Mouse (Mus musculus): ENCODE measurements at regions not wholly inside any gene's neighbourhood (a gene's known extent, or its start where the extent isn't known, plus 50 kb on each side); places are given as distances from the start of the nearest gene placed in this dataset.

DNA sequence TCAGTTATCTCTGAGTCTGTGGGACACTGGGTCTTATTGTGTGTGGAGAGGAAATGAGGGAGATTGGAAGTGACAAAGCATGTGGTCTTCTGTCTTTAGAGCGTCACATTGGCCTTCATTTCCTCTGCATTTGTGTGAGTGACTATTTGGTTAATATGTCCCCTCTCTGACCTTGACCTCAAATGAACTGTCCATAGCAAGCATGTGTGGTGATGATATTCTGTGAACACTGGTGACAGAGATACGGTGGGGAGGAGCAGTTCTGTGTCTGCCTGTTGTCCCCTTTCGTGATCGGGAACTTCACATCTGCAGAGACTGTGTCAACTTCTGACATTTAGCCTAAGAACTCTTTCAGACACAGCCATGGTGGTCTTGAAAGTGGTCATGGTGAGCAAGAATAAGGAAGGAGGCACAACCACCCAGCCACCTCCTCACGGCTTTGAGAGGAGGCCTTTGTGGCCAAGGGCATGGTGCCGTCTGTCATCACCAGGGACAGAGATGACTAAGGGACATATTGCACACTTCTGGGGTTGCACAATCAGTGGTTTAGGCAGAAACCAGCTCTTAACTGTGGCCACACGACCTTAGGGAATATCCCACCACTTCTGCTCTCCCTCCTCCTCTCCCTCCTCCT lies 79.2 kb upstream of the Sulf2 start:
- DNase-seq (ENCODE audit: low read depth, low spot score), result no peak
- no peaks in the 10 kb centered on the region for H3K9me3 ChIP-seq (ENCODE audit: control insufficient read depth, insufficient read depth, low read depth, low read length)
- H3K4me1 ChIP-seq (ENCODE audit: control insufficient read depth in 2 of 2, insufficient read depth in 2 of 2, low read length in 2 of 2, poor library complexity in 1 of 2), result peaks cover 4 to 9% of the 10 kb centered on the region in 2 experiments; a peak in 1 of 4 replicates
- H3K27ac ChIP-seq (ENCODE audit: insufficient read depth, low read depth, low read length, poor library complexity, severe bottlenecking), result no peak overlapping the region
- no peak overlapping the region for H3K4me3 ChIP-seq (ENCODE audit: insufficient read depth in 1 of 2, low read depth in 1 of 2, low read length in 2 of 2, poor library complexity in 1 of 2, severe bottlenecking in 1 of 2)
- TF ChIP-seq MAFK (IDR thresholded peaks at IDR 0.05; ENCODE audit: insufficient read depth, low read depth, low read length), result no peak
- TF ChIP-seq ZC3H11A (IDR thresholded peaks at IDR 0.05; ENCODE audit: borderline replicate concordance, low read depth, low read length), result no peak
- no peak for TF ChIP-seq ZNF384 (IDR thresholded peaks at IDR 0.05; ENCODE audit: low read depth, low read length)
- no peak for TF ChIP-seq CHD2 (IDR thresholded peaks at IDR 0.05; ENCODE audit: low read depth, low read length)
- no peak for TF ChIP-seq HCFC1 (IDR thresholded peaks at IDR 0.05; ENCODE audit: borderline replicate concordance, insufficient read depth, low read length)
- in situ Hi-C loops (cut with MboI; ENCODE audit: low sequenced_read_pairs in 2 of 2, unreplicated experiment in 2 of 2), result no loop called here
- no peak overlapping the region for H3K9ac ChIP-seq (ENCODE audit: insufficient read depth, low read depth, low read length, poor library complexity, severe bottlenecking)
- H3K36me3 ChIP-seq (ENCODE audit: control insufficient read depth, insufficient read depth, low read length, poor library complexity, severe bottlenecking), result no peaks in the 10 kb centered on the region

DNA sequence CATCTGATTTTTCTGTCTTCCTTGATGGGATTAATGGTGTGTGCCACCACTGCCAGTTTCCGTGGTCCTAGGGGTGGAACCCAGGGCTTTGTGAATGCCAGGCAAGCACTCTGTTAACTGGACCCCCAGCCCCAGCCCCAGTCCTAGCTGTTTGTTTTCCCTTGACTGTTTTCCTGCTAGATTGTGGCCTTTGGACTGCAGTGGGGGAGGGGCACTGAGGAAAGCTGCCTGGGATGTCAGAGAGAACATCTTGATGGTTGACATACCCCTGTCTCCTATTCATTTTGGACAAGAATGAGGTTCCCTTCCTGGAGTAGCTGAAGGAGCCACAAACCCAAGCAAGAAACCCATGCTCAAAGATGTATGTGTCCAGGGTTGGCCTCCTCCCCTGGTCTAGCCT lies 77.8 kb upstream of the Sulf2 start:
- no peaks in the 10 kb centered on the region for H3K9me3 ChIP-seq (ENCODE audit: control insufficient read depth, insufficient read depth, low read depth, low read length)
- no peak overlapping the region for H3K4me3 ChIP-seq (ENCODE audit: insufficient read depth in 1 of 2, low read depth in 1 of 2, low read length in 2 of 2, poor library complexity in 1 of 2, severe bottlenecking in 1 of 2)
- TF ChIP-seq CHD2 (IDR thresholded peaks at IDR 0.05; ENCODE audit: low read depth, low read length) (no peak), ZNF384 (IDR thresholded peaks at IDR 0.05; ENCODE audit: low read depth, low read length) (no peak), MAFK (IDR thresholded peaks at IDR 0.05; ENCODE audit: insufficient read depth, low read depth, low read length) (no peak), ZC3H11A (IDR thresholded peaks at IDR 0.05; ENCODE audit: borderline replicate concordance, low read depth, low read length) (no peak), HCFC1 (IDR thresholded peaks at IDR 0.05; ENCODE audit: borderline replicate concordance, insufficient read depth, low read length) (no peak)
- H3K27ac ChIP-seq (ENCODE audit: insufficient read depth, low read depth, low read length, poor library complexity, severe bottlenecking), result no peak overlapping the region
- H3K9ac ChIP-seq (ENCODE audit: insufficient read depth, low read depth, low read length, poor library complexity, severe bottlenecking), result no peak overlapping the region
- no peaks in the 10 kb centered on the region for H3K36me3 ChIP-seq (ENCODE audit: control insufficient read depth, insufficient read depth, low read length, poor library complexity, severe bottlenecking)
- peaks cover 4 to 9% of the 10 kb centered on the region in 2 experiments; a peak in 1 of 4 replicates for H3K4me1 ChIP-seq (ENCODE audit: control insufficient read depth in 2 of 2, insufficient read depth in 2 of 2, low read length in 2 of 2, poor library complexity in 1 of 2)
- DNase-seq (ENCODE audit: low read depth, low spot score), result no peak
- in situ Hi-C loops (cut with MboI; ENCODE audit: low sequenced_read_pairs in 2 of 2, unreplicated experiment in 2 of 2), result no loop called here

DNA sequence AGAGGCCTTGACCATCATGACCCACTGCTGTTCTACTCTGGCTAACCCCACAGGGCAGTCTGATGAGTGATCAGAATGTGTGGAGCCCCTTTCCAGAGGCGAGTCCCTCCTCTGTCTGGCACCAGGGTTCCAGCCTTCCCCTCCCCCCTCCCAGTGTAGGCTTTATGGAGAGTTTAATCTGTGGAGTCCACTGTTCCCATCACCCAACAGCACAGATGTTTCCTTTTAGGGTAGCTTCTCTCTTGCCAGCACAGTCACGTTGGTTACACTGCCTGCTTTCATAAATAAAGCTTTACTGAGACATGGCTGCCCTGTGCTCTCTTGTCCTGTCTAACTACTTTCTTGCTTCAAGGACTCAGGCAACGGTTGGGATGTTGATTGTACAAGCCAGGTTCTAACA lies 76.9 kb upstream of the Sulf2 start:
- Histone ChIP-seq H3K9ac (ENCODE audit: insufficient read depth, low read depth, low read length, poor library complexity, severe bottlenecking) (no peak overlapping the region), H3K9me3 (ENCODE audit: control insufficient read depth, insufficient read depth, low read depth, low read length) (no peaks in the 10 kb centered on the region), H3K4me3 (ENCODE audit: insufficient read depth in 1 of 2, low read depth in 1 of 2, low read length in 2 of 2, poor library complexity in 1 of 2, severe bottlenecking in 1 of 2) (no peak overlapping the region), H3K4me1 (ENCODE audit: control insufficient read depth in 2 of 2, insufficient read depth in 2 of 2, low read length in 2 of 2, poor library complexity in 1 of 2) (peaks cover 2 to 5% of the 10 kb centered on the region in 2 experiments; a peak in 1 of 4 replicates), H3K27ac (ENCODE audit: insufficient read depth, low read depth, low read length, poor library complexity, severe bottlenecking) (no peak overlapping the region), H3K36me3 (ENCODE audit: control insufficient read depth, insufficient read depth, low read length, poor library complexity, severe bottlenecking) (no peaks in the 10 kb centered on the region)
- no peak for DNase-seq (ENCODE audit: low read depth, low spot score)
- in situ Hi-C loops (cut with MboI; ENCODE audit: low sequenced_read_pairs in 2 of 2, unreplicated experiment in 2 of 2), result no loop called here
- TF ChIP-seq MAFK (IDR thresholded peaks at IDR 0.05; ENCODE audit: insufficient read depth, low read depth, low read length) (no peak), ZNF384 (IDR thresholded peaks at IDR 0.05; ENCODE audit: low read depth, low read length) (no peak), ZC3H11A (IDR thresholded peaks at IDR 0.05; ENCODE audit: borderline replicate concordance, low read depth, low read length) (no peak), HCFC1 (IDR thresholded peaks at IDR 0.05; ENCODE audit: borderline replicate concordance, insufficient read depth, low read length) (no peak), CHD2 (IDR thresholded peaks at IDR 0.05; ENCODE audit: low read depth, low read length) (no peak)

DNA sequence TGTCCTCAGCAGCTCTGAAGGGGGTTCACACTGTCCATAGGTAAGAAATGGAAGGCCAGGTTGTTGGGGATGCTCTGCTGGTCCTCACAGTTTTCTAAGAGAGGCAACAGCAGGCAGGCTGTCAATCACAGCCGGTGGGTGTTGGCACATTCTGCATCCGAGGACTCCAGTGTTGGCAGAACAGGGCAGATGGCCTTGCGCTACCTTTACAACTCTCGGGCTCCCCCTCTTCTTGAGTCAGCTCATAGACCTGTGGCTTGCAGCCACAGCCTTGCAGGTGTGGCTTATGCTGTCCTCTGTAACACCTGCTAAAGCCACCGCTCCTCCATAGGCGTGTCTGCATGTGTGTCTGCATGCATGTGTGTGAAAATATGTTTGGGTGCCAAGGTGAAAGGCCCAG lies 75.2 kb upstream of the Sulf2 start:
- no peaks in the 10 kb centered on the region for H3K9me3 ChIP-seq (ENCODE audit: control insufficient read depth, insufficient read depth, low read depth, low read length)
- H3K4me1 ChIP-seq (ENCODE audit: control insufficient read depth in 2 of 2, insufficient read depth in 2 of 2, low read length in 2 of 2, poor library complexity in 1 of 2), result peaks cover 1 to 11% of the 10 kb centered on the region in 2 experiments; a peak in 1 of 4 replicates
- no peak overlapping the region for H3K4me3 ChIP-seq (ENCODE audit: insufficient read depth in 1 of 2, low read depth in 1 of 2, low read length in 2 of 2, poor library complexity in 1 of 2, severe bottlenecking in 1 of 2)
- H3K36me3 ChIP-seq (ENCODE audit: control insufficient read depth, insufficient read depth, low read length, poor library complexity, severe bottlenecking), result no peaks in the 10 kb centered on the region
- H3K27ac ChIP-seq (ENCODE audit: insufficient read depth, low read depth, low read length, poor library complexity, severe bottlenecking), result no peak overlapping the region
- TF ChIP-seq ZNF384 (IDR thresholded peaks at IDR 0.05; ENCODE audit: low read depth, low read length) (no peak), ZC3H11A (IDR thresholded peaks at IDR 0.05; ENCODE audit: borderline replicate concordance, low read depth, low read length) (no peak), HCFC1 (IDR thresholded peaks at IDR 0.05; ENCODE audit: borderline replicate concordance, insufficient read depth, low read length) (no peak)
- in situ Hi-C loops (cut with MboI; ENCODE audit: low sequenced_read_pairs in 2 of 2, unreplicated experiment in 2 of 2), result no loop called here
- no peak overlapping the region for H3K9ac ChIP-seq (ENCODE audit: insufficient read depth, low read depth, low read length, poor library complexity, severe bottlenecking)
- DNase-seq (ENCODE audit: low read depth, low spot score), result no peak
